25 mouse cellular contexts compared by ENCODE assay signal in genomic region chr13:46290537-46290936, GRCm38 (mm10). TPM values are rescaled to one million over a fixed set of nuclear protein-coding genes. Genes with fewer than 3 reads are reported as not detected.
DNase-seq lines count a peak whose midpoint lies in the region; TF ChIP-seq lines count a peak whose summit lies in the region.
"Had no signal": no experiment of that assay in that cellular context is flagged by ENCODE, and none has a peak within 500 bp of the region (broad histone marks: within the 10 kb centered on the region; RNA-seq: fewer than 3 reads in every experiment).

No protein-coding gene starts in this region.

- no peaks in the 10 kb centered on the region for H3K36me3 ChIP-seq in myocyte (ENCODE audit: control insufficient read depth, insufficient read depth)
- H3K36me3 ChIP-seq: G1E had no signal

- no peaks in the 10 kb centered on the region for H3K79me2 ChIP-seq in myocyte (ENCODE audit: control insufficient read depth, insufficient read depth)

- no peaks in the 10 kb centered on the region for H3K27me3 ChIP-seq in myocyte (ENCODE audit: control insufficient read depth, insufficient read depth, insufficient read length)
- H3K27me3 ChIP-seq: CH12.LX, Patski had no signal

- no peak overlapping the region for H3K4me3 ChIP-seq in myocyte

- peak overlapping the region; percentile 7 for H3K4me2 ChIP-seq in myocyte (ENCODE audit: low read depth)

- TF ChIP-seq POLR2A in myocyte (IDR thresholded peaks at IDR 0.05; ENCODE audit: insufficient read length, low read depth): no peak

- DNase-seq in heart, adult 11 months: peak; percentile 19
- no peak for DNase-seq in heart, adult 18-20 months
- peak; percentile 28 for DNase-seq in thymus, postnatal 0 days (ENCODE audit: low spot score)
- no peak for DNase-seq in thymus, postnatal 10 days (ENCODE audit: low spot score in 2 of 2)
- no peak for DNase-seq in adrenal gland, adult 18-20 months (ENCODE audit: low spot score in 2 of 2)
- DNase-seq: adrenal gland, adult 2 months; adrenal gland, adult 8-10 months; adrenal gland, postnatal 10 days; adrenal gland, postnatal 14 days; adrenal gland, postnatal 25 days; adrenal gland, postnatal 36 days; B cell, adult 2 months; cerebellum, adult 11 months; cerebellum, adult 11-12 months; cerebellum, adult 18-20 months; cerebellum, adult 2 months had no signal

- no peak overlapping the region for H3ac ChIP-seq in myocyte (ENCODE audit: control insufficient read depth, insufficient read length)

TF ChIP-seq in myocyte, 11 proteins besides CTCF, POLR2A, EP300 and RAD21:
- TF ChIP-seq E2F4 (IDR thresholded peaks at IDR 0.05; ENCODE audit: insufficient read depth): no peak
- TF ChIP-seq MYOG (IDR thresholded peaks at IDR 0.05; ENCODE audit: control insufficient read depth in 1 of 3, insufficient read depth in 1 of 3, insufficient read length in 2 of 3, low read depth in 2 of 3): peak in 1 of 3 experiments; percentile 35
- no peak for TF ChIP-seq POLR2AphosphoS2 (IDR thresholded peaks at IDR 0.05; ENCODE audit: insufficient read length, low read depth)
- no peak for TF ChIP-seq MAX (IDR thresholded peaks at IDR 0.05; ENCODE audit: low read depth)
- TF ChIP-seq TCF3 (IDR thresholded peaks at IDR 0.05; ENCODE audit: insufficient read length, low read depth): peak; percentile 25
- TF ChIP-seq REST (IDR thresholded peaks at IDR 0.05; ENCODE audit: insufficient read depth, insufficient read length): no peak
- TF ChIP-seq MYOD1 (IDR thresholded peaks at IDR 0.05; ENCODE audit: control insufficient read depth in 1 of 3, insufficient read length in 2 of 3, low read depth in 2 of 3): peak in 2 of 3 experiments; percentile 62 to 81
- TF ChIP-seq SRF (IDR thresholded peaks at IDR 0.05; ENCODE audit: control insufficient read depth, insufficient read length, low read depth): no peak
- no peak for TF ChIP-seq USF1 (IDR thresholded peaks at IDR 0.05; ENCODE audit: low read depth)
- TF ChIP-seq TCF12 (IDR thresholded peaks at IDR 0.05; ENCODE audit: insufficient read depth, poor library complexity, severe bottlenecking): peak; percentile 62
- TF ChIP-seq CEBPB (IDR thresholded peaks at IDR 0.05; ENCODE audit: insufficient read depth, poor library complexity, severe bottlenecking): no peak

RNA-seq across cellular contexts. Expression of gene Stmnd1, which starts 17.0 kb away (rescaled TPM):
- total RNA-seq in heart, adult 18-20 months (2021): under 1 TPM; 0.32 to 0.62 TPM
- polyA plus RNA-seq in thymus, postnatal 0 days (2015; fragmentation: Nextera tagmentation; extraction: Ambion mirVana): 0.33 TPM in 2 replicates
- polyA plus RNA-seq in myocyte (2012; fragmentation: generic; extraction: Trizol): 0.24 TPM
- total RNA-seq in adrenal gland, adult 18-20 months (2021): under 1 TPM in 1 of 2 experiments, not detected in 1; 0.29 TPM
- total RNA-seq: adrenal gland, adult 2 months; adrenal gland, postnatal 14 days; adrenal gland, postnatal 25 days; adrenal gland, postnatal 36 days; CH12.LX; ES-E14; G1E; MEL had no signal
- polyA plus RNA-seq: activated CD4-positive, CD25-positive, alpha-beta regulatory T cell, adult 4 months; adrenal gland, adult 2 months; brain, embryonic 14.5 days; CD4-positive, CD25-positive, alpha-beta regulatory T cell, adult 4 months; G1E; Patski had no signal

Comparison
In these comparisons a context has a peak if more than half of its experiments do, and no peak if none do; other contexts are left out.
1. DNase-seq: peak in heart, adult 11 months (single experiment) and thymus, postnatal 0 days (single experiment); none in heart, adult 18-20 months (0 of 2), thymus, postnatal 10 days (0 of 2) and adrenal gland, adult 18-20 months (0 of 2).